Mouse (Mus musculus): ENCODE results near the gene Ptpn3.
"Not testable (repeated sequence)": the region's sequence is repeated elsewhere in the genome, so short reads cannot be mapped to it uniquely, and the experiment has no call there.

Gene Ptpn3

GRCm38 (mm10) chr4:57298181-57298580, 3.5 kb downstream of the Ptpn3 start:
- DNase-seq, result no peak

- DNase-seq, result peak; percentile 80 to 83
Observed at GRCm38 (mm10) chr4:57294971-57295656, 6.5 kb downstream of the Ptpn3 start.

- DNase-seq, result no peak
Observed at GRCm38 (mm10) chr4:57292670-57293069, 9.0 kb downstream of the Ptpn3 start.

- DNase-seq, result no peak
Observed at GRCm38 (mm10) chr4:57290049-57290448, 11.6 kb downstream of the Ptpn3 start.

- DNase-seq, result no peak
Observed at GRCm38 (mm10) chr4:57287808-57288207, 13.8 kb downstream of the Ptpn3 start.

- DNase-seq, result no peak
Observed at GRCm38 (mm10) chr4:57285251-57285650, 16.4 kb downstream of the Ptpn3 start.

- DNase-seq, result no peak
Observed at GRCm38 (mm10) chr4:57283189-57283588, 18.4 kb downstream of the Ptpn3 start.

- no peak for DNase-seq
Observed at GRCm38 (mm10) chr4:57282630-57283029, 19.0 kb downstream of the Ptpn3 start.

GRCm38 (mm10) chr4:57282179-57282578, 19.5 kb downstream of the Ptpn3 start:
- no peak for DNase-seq

- DNase-seq, result peak; percentile 74 to 75
Observed at GRCm38 (mm10) chr4:57280888-57281287, 20.7 kb downstream of the Ptpn3 start.

- no peak for DNase-seq
Observed at GRCm38 (mm10) chr4:57279229-57279628, 22.4 kb downstream of the Ptpn3 start.

GRCm38 (mm10) chr4:57278812-57279211, 22.8 kb downstream of the Ptpn3 start:
- DNase-seq, result no peak

GRCm38 (mm10) chr4:57277671-57278070, 24.0 kb downstream of the Ptpn3 start:
- DNase-seq, result no peak

- peak; percentile 72 to 78 for DNase-seq
Observed at GRCm38 (mm10) chr4:57275116-57275743, 26.4 kb downstream of the Ptpn3 start.

- no peak for DNase-seq
Observed at GRCm38 (mm10) chr4:57273532-57274502, 27.8 kb downstream of the Ptpn3 start.

GRCm38 (mm10) chr4:57270991-57271390, 30.6 kb downstream of the Ptpn3 start:
- no peak for DNase-seq

GRCm38 (mm10) chr4:57270489-57270888, 31.1 kb downstream of the Ptpn3 start:
- DNase-seq, result not testable (repeated sequence)

GRCm38 (mm10) chr4:57269344-57269743, 32.3 kb downstream of the Ptpn3 start:
- no peak for DNase-seq

GRCm38 (mm10) chr4:57268330-57268729, 33.3 kb downstream of the Ptpn3 start:
- DNase-seq, result peak in 1 of 2 experiments; percentile 30

- no peak for DNase-seq
Observed at GRCm38 (mm10) chr4:57266389-57266788, 35.2 kb downstream of the Ptpn3 start.

GRCm38 (mm10) chr4:57263695-57264094, 37.9 kb downstream of the Ptpn3 start:
- DNase-seq, result no peak

GRCm38 (mm10) chr4:57263061-57263685, 38.5 kb downstream of the Ptpn3 start:
- peak in 1 of 2 experiments; percentile 40 for DNase-seq

- no peak for DNase-seq
Observed at GRCm38 (mm10) chr4:57262451-57262850, 39.2 kb downstream of the Ptpn3 start.
